Mouse (Mus musculus) retina, postnatal 7 days (tissue): ENCODE results near the gene Gpr157.
A peak's percentile ranks its signal among the peaks of the same experiment; 100 is the strongest.

ENCODE experiments used
- DNase-seq: peaks from one replicate; pipeline ENCODE4 v3.0.0-alpha.2; 2012; ENCODE audit warnings: low read depth, low spot score

The Gpr157 gene

GRCm38 (mm10) chr4:150109636-150110035, 22.5 kb downstream of the Gpr157 start:
- DNase-seq, result no peak

DNA sequence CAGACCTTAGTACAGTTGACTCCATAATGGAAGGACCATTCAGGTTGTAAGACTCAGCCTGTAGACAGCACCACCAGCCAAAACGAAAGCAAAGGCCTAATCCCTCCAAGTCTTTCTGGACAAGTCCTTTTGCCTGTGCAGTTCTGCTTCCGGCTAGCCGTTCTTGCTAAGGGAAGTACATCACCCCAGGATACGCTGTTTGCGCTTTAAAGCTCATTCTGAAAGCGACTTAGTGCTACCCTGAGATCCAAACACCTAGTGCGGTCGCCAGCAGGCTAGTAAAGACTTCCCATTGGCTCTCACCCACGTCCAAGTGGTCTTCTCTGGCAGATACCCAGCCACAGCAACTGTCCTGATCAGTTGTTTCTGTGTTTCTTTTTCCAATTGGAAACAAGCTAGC, 23.2 kb downstream of the Gpr157 start:
- no peak for DNase-seq

- DNase-seq, result peak; percentile 54
Observed at GRCm38 (mm10) chr4:150112867-150113266, 25.7 kb downstream of the Gpr157 start.

DNA sequence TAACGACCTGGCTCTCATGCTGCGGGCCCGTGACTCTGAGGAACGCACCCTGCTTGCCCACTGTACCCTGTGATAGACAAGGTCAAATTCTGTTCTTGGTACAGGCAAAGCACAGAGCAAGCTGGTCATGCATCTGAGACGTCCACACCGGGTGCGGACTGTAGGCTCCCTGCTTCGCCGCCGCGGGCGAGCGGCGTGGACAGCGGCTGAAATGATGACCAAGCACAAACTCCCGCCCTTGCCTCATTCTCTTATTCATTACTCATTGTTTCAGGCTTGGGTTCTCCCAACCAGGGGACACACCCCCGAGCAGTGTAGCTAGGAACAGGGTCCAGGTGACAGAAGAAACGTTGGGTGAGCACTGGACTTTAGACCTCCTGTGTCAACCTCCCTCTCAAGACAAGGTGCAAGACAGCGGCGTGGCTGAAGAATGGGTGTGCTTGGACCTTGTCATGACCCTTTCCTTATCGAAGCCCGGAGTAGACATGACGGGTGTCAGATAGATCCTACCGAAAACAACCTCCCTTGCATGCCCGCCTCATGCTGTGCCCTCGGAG, 27.4 kb downstream of the Gpr157 start:
- no peak for DNase-seq

DNA sequence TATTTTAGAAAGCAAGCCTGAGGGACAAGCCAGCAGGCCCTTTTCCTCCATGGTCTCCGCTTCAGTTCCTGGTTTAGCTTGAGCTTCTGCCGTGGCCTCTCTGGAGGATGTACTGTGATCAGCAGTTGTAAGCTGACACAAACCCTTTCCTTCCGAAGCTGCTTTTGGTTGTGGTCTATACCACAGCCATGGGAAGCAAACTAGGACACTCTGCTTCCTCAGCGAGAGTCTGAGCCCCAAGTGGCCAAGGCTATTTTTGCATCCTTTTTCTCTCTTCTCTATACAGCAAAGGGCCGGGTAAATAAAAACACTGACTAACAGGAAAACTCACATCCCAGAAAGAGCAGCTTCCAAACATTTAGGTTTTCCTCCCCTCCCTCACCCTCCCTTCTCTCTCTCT, 30.1 kb downstream of the Gpr157 start:
- no peak for DNase-seq

DNA sequence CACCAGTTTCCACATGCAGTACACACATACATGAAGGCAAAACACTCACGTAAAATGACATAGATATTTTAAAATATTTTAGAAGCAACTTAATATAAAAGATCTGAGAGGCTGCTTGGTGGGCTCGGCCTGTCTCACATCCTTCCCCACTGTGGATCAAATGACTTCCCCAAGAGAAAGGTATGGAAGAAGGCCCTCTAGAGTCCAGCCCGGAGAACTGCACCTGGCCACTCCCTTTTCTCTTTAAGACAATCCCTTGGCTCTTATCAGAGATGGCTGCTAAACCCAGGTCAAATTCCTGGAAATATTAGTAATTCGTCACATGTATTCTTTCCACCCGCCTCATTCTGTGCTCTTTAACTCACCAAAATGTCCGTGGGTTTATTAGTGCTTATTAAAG, 31.0 kb downstream of the Gpr157 start:
- DNase-seq, result no peak

- DNase-seq, result no peak
Observed at GRCm38 (mm10) chr4:150119055-150119454, 31.9 kb downstream of the Gpr157 start, which contains the start of gene Slc2a5. Slc2a5 (plus strand) TSS chr4:150119283.

DNA sequence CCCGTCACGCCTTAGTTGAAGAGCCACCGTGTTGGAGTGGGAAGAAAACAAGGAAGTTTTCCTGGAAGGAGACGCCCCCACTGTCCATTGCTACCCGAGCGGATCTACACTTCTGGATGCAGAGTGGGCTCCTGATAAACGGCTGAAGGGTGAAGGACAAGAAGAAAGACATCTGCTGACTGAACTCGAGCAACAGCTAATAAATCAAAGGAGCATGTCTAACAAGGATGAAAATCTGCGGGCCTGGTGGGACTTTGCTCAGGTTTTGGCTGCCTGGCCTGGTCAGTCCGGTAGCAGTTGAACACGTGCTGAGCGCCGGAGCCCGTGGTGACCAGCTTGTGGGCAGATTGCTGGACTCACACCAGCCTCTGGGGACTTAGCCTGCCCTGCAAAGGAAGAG, 32.5 kb downstream of the Gpr157 start:
- DNase-seq, result no peak

- DNase-seq, result no peak
Observed at GRCm38 (mm10) chr4:150120173-150120833, 33.1 kb downstream of the Gpr157 start.

GRCm38 (mm10) chr4:150121430-150121829, 34.3 kb downstream of the Gpr157 start:
- DNase-seq, result no peak

DNA sequence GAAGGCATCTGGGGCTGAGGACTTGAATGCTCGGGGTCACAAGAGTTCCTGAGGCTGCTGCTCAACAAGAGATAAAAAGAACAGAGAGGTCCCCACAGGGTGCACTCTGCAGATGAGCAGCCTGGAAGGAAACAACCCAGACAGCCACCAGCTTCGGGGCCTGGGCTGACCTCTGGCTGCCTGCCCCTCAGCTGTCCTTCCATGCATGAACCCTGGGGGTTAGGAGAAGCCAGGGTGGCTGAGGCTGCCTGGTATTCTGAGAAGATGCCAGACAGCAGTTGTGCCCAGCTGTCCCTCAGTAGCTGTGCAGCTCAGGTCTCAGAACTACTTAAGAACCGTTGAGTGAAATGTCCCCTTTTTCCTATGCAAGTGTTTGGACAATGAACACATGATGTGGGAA, 35.3 kb downstream of the Gpr157 start:
- DNase-seq, result no peak

DNA sequence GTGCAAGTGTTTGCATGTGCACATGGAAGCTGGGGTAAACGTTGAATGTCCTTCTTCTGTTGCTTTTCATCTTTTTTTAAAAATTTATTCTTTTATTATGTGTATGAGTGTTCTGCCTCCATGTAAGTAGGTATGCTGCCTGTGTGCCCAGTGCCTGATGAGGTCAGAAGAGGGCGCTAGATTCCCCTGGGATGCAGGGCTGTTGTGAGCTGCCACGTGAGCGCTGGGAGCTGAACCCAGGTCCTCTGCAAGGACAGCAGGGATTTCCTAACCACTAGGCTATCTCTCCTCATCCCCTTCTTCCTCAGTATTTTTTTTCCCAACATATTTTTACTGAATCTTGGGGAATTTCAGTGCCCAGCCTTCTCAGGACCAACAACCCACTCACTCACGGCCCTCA, 39.2 kb downstream of the Gpr157 start:
- no peak for DNase-seq

DNA sequence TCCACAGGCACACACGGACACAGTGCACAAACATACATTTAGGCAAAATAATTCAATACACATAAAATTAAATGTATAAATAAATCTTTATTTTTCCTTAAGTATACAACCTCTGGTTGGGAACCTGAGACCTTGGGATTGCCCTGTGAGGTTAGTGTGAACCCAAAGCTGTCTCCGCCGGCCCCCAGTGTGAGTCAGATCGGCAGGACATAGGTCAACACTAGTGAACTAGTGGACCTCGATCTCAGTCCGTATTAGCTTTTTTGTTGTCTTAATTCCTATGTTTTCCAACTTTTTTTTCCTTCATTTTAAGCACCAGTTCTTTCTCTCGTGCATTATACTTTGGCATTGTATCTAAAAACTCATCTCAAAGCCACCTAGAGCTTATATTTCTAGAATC, 40.7 kb downstream of the Gpr157 start:
- DNase-seq, result no peak

GRCm38 (mm10) chr4:150128571-150128970, 41.4 kb downstream of the Gpr157 start:
- no peak for DNase-seq

GRCm38 (mm10) chr4:150130661-150131060, 43.5 kb downstream of the Gpr157 start:
- no peak for DNase-seq

DNA sequence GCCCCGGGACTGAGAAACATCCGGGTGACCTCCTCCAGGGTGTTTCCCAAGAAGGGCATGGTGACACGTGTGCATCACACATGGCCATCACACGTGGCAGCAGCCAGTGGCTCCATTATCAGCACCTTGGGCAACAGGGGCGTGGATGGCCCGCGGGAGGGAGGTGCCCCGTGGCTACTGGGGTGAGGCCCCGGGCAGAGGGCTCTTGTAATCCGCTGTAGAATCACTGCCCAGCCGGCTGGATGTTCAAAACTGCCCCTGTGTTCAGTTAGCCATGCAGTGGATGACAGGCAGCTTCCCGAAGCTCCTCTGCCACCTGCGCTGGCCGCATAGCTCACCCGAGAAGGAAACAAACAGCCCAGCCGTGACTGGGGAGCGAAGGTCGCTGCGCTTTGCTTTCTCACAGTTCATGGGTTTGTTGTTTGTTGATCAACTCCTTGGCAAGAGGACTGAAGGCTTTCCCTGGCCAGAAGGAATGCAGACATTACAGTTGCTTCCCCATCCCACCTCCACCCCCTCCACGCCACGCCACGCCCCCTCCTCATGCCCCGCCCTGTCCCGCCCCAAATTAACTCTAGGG, 45.6 kb downstream of the Gpr157 start:
- no peak for DNase-seq

GRCm38 (mm10) chr4:150135254-150135653, 48.1 kb downstream of the Gpr157 start:
- DNase-seq, result no peak

DNA sequence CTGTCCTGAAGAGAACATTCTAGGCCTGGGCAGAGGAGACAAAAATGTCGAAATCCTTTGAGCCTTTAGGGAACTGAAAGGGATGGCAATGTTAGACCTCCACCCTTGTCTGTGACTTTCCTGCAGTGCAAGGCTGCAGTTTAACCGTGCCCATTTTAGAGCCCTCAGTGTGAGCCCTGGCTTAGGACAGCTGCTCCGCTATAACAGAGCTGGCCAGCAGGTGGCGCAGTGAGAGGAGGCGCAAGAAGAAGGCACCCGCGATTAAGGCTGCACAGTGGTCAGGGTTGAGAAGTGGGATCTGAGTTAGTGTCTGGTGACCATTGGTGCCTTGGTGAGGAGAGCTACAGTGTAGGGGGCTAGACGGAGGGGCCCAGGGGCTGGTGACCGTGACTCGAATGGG, 49.5 kb downstream of the Gpr157 start:
- peak; percentile 62 for DNase-seq

- no peak for DNase-seq
Observed at GRCm38 (mm10) chr4:150137368-150138083, 50.4 kb downstream of the Gpr157 start.

GRCm38 (mm10) chr4:150138084-150138543, 50.9 kb downstream of the Gpr157 start:
- DNase-seq, result no peak

- DNase-seq, result no peak
Observed at GRCm38 (mm10) chr4:150139090-150139489, 51.9 kb downstream of the Gpr157 start.

- DNase-seq, result no peak
Observed at GRCm38 (mm10) chr4:150140346-150140745, 53.2 kb downstream of the Gpr157 start.

DNA sequence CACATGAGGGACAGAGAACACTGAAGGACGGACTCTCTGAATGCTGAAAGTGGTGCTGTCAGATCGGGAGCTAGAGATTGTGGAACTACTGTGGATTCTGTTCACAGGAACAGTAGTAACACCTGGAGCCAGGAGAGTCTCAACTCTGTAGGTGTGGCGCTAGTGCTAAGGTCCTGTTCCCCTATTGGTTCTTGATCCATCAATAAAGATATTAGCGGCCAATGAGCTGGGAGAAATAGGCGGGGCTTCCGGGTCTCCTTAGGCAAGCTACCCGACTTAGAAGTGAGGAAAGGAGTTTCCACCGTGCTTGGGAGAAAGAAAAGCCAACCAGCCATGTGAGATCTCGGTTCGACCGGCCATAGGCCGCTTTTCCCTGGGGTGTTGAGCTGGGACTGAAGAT, 57.1 kb downstream of the Gpr157 start:
- DNase-seq, result no peak
